Mouse (Mus musculus): ENCODE results near the gene Grik4. TPM values are rescaled to one million over a fixed set of nuclear protein-coding genes. Genes with fewer than 3 reads are reported as not detected.

Grik4 gene
- total and polyA plus RNA-seq, 2 experiments from 2014 or later = 7.7 to 11.9 TPM

GRCm38 (mm10) chr9:42513159-42513558 lies 431.1 kb downstream of the Grik4 start:
- peak; percentile 77 for ATAC-seq
- H3K27ac ChIP-seq (ENCODE audit: low read depth, low read length) = peak overlapping the region; percentile 22; the same call in 1 of the 2 replicates
- H3K9me3 ChIP-seq (ENCODE audit: low read length) = no peaks in the 10 kb centered on the region
- no peak overlapping the region for H3K4me3 ChIP-seq (ENCODE audit: low read depth, low read length)
- H3K27me3 ChIP-seq (ENCODE audit: insufficient read depth, low read length) = no peaks in the 10 kb centered on the region
- H3K36me3 ChIP-seq (ENCODE audit: insufficient read depth) = no peaks in the 10 kb centered on the region
- no peak for TF ChIP-seq CTCF (IDR thresholded peaks at IDR 0.05; ENCODE audit: low read depth)
- no peak for DNase-seq
- 12% methylated on average over 5 of the region's 5 CpGs for WGBS
- H3K9ac ChIP-seq = no peak overlapping the region
- 0 out of 2 replicates have a peak, but pooled peaks cover 6% of the 10 kb centered on the region for H3K4me1 ChIP-seq (ENCODE audit: insufficient read depth)
- H3K4me2 ChIP-seq (ENCODE audit: low read depth) = no peak overlapping the region

- no peak for ATAC-seq
- Histone ChIP-seq H3K9me3 (ENCODE audit: low read length) (no peaks in the 10 kb centered on the region), H3K4me1 (ENCODE audit: insufficient read depth) (0 out of 2 replicates have a peak, but pooled peaks cover 6% of the 10 kb centered on the region), H3K4me2 (ENCODE audit: low read depth) (no peak overlapping the region), H3K4me3 (ENCODE audit: low read depth, low read length) (no peak overlapping the region), H3K27me3 (ENCODE audit: insufficient read depth, low read length) (no peaks in the 10 kb centered on the region), H3K27ac (ENCODE audit: low read depth, low read length) (no peak overlapping the region), H3K9ac (no peak overlapping the region), H3K36me3 (ENCODE audit: insufficient read depth) (no peaks in the 10 kb centered on the region)
- TF ChIP-seq CTCF (IDR thresholded peaks at IDR 0.05; ENCODE audit: low read depth) = no peak
- WGBS = 82% methylated on average over 4 of the region's 4 CpGs
- DNase-seq = no peak
Measured at GRCm38 (mm10) chr9:42512312-42512711, 432.0 kb downstream of the Grik4 start.

GRCm38 (mm10) chr9:42508235-42508634 lies 436.1 kb downstream of the Grik4 start:
- H3K36me3 ChIP-seq (ENCODE audit: insufficient read depth) = no peaks in the 10 kb centered on the region
- H3K4me2 ChIP-seq (ENCODE audit: low read depth) = no peak overlapping the region
- H3K4me3 ChIP-seq (ENCODE audit: low read depth, low read length) = no peak overlapping the region
- no peak overlapping the region for H3K27ac ChIP-seq (ENCODE audit: low read depth, low read length)
- WGBS = 46% methylated on average over 7 of the region's 7 CpGs
- no peak overlapping the region for H3K9ac ChIP-seq
- no peaks in the 10 kb centered on the region for H3K9me3 ChIP-seq (ENCODE audit: low read length)
- no peak for TF ChIP-seq CTCF (IDR thresholded peaks at IDR 0.05; ENCODE audit: low read depth)
- ATAC-seq (no peak), DNase-seq (no peak)
- 0 out of 2 replicates have a peak, but pooled peaks cover 4% of the 10 kb centered on the region for H3K4me1 ChIP-seq (ENCODE audit: insufficient read depth)
- no peaks in the 10 kb centered on the region for H3K27me3 ChIP-seq (ENCODE audit: insufficient read depth, low read length)

- no peak within 1 kb of the TSS for H3K4me3 ChIP-seq (ENCODE audit: low read depth, low read length)
- H3K9me3 ChIP-seq (ENCODE audit: low read length) = no peaks in the 10 kb centered on the region
- H3K36me3 ChIP-seq (ENCODE audit: insufficient read depth) = no peaks in the 10 kb centered on the region
- H3K27ac ChIP-seq (ENCODE audit: low read depth, low read length) = no peak within 1 kb of the TSS
- 94% methylated on average over 6 of the region's 6 CpGs for WGBS
- H3K4me1 ChIP-seq (ENCODE audit: insufficient read depth) = no peaks in the 10 kb centered on the region
- DNase-seq (no peak), ATAC-seq (no peak)
- no peak within 1 kb of the TSS for H3K4me2 ChIP-seq (ENCODE audit: low read depth)
- TF ChIP-seq CTCF (IDR thresholded peaks at IDR 0.05; ENCODE audit: low read depth) = no peak
- H3K9ac ChIP-seq = no peak within 1 kb of the TSS
- no peaks in the 10 kb centered on the region for H3K27me3 ChIP-seq (ENCODE audit: insufficient read depth, low read length)
Measured at GRCm38 (mm10) chr9:42507709-42508108, 436.6 kb downstream of the Grik4 start, which contains the start of gene Tbcel. TSS of gene Tbcel (minus strand) at chr9:42507809.

- Histone ChIP-seq H3K9me3 (ENCODE audit: low read length) (no peaks in the 10 kb centered on the region), H3K36me3 (ENCODE audit: insufficient read depth) (no peaks in the 10 kb centered on the region), H3K4me1 (ENCODE audit: insufficient read depth) (no peaks in the 10 kb centered on the region), H3K4me3 (ENCODE audit: low read depth, low read length) (no peak overlapping the region), H3K27me3 (ENCODE audit: insufficient read depth, low read length) (no peaks in the 10 kb centered on the region), H3K27ac (ENCODE audit: low read depth, low read length) (no peak overlapping the region), H3K9ac (no peak overlapping the region), H3K4me2 (ENCODE audit: low read depth) (no peak overlapping the region)
- TF ChIP-seq CTCF (IDR thresholded peaks at IDR 0.05; ENCODE audit: low read depth) = no peak
- WGBS = 86% methylated on average over 1 of the region's 1 CpGs
- ATAC-seq (no peak), DNase-seq (no peak)
Measured at GRCm38 (mm10) chr9:42507022-42507421, 437.3 kb downstream of the Grik4 start.

GRCm38 (mm10) chr9:42504971-42505510 lies 439.3 kb downstream of the Grik4 start:
- WGBS = 30% methylated on average over 3 of the region's 3 CpGs
- H3K36me3 ChIP-seq (ENCODE audit: insufficient read depth) = no peaks in the 10 kb centered on the region
- peak; percentile 32 for DNase-seq

GRCm38 (mm10) chr9:42504559-42504958 lies 439.7 kb downstream of the Grik4 start:
- H3K27me3 ChIP-seq (ENCODE audit: insufficient read depth, low read length) = no peaks in the 10 kb centered on the region
- H3K4me3 ChIP-seq (ENCODE audit: low read depth, low read length) = no peak overlapping the region
- DNase-seq = no peak
- WGBS = 34% methylated on average over 11 of the region's 11 CpGs
- H3K4me1 ChIP-seq (ENCODE audit: insufficient read depth) = no peaks in the 10 kb centered on the region
- H3K36me3 ChIP-seq (ENCODE audit: insufficient read depth) = no peaks in the 10 kb centered on the region
- no peak for TF ChIP-seq CTCF (IDR thresholded peaks at IDR 0.05; ENCODE audit: low read depth)
- ATAC-seq = no peak
- no peak overlapping the region for H3K9ac ChIP-seq
- H3K27ac ChIP-seq (ENCODE audit: low read depth, low read length) = no peak overlapping the region
- H3K9me3 ChIP-seq (ENCODE audit: low read length) = no peaks in the 10 kb centered on the region
- H3K4me2 ChIP-seq (ENCODE audit: low read depth) = no peak overlapping the region

More at GRCm38 (mm10) chr9:42504971-42505510, 439.3 kb downstream of the Grik4 start:
- Histone ChIP-seq H3K4me1 (ENCODE audit: insufficient read depth) (no peaks in the 10 kb centered on the region), H3K4me2 (ENCODE audit: low read depth) (no peak overlapping the region), H3K9ac (no peak overlapping the region), H3K27me3 (ENCODE audit: insufficient read depth, low read length) (no peaks in the 10 kb centered on the region), H3K9me3 (ENCODE audit: low read length) (no peaks in the 10 kb centered on the region), H3K4me3 (ENCODE audit: low read depth, low read length) (no peak overlapping the region), H3K27ac (ENCODE audit: low read depth, low read length) (no peak overlapping the region)
- TF ChIP-seq CTCF (IDR thresholded peaks at IDR 0.05; ENCODE audit: low read depth) = no peak
- ATAC-seq = peak; percentile 45; the same call in 1 of the 2 replicates

Measured in forebrain, postnatal 0 days (tissue).